Mouse (Mus musculus): ENCODE measurements around the gene Masp1. TPM values are rescaled to one million over a fixed set of nuclear protein-coding genes. Genes with fewer than 3 reads are reported as not detected.

Gene Masp1
- polyA plus RNA-seq, 1 experiment from 2014 or later, result 4.0 TPM

DNA sequence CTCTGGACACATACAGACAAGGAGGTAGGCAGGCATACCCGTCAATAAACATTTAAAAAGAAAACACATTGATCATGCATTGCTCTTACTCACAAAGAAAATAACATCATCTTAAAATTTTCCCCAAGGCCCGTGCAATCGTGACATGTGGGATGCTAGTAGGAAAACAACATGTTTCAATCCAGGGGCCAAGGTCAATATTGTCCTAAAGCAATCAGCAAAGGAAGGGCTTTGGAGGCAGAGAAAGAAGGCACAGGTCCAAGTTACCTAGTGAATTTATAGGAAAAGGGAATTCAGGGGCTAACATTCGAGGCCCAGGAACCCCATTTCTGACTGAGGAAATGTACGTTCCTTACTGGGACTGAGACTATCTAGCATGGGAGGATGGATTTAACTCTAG is 3.4 kb downstream of the Masp1 start:
- H3K9me3 ChIP-seq (ENCODE audit: control insufficient read depth, low read length), result no peaks in the 10 kb centered on the region
- H3K9ac ChIP-seq (ENCODE audit: low read length), result no peak overlapping the region
- no peak for ATAC-seq (ENCODE audit: low read depth)
- 78% methylated on average over 5 of the region's 5 CpGs for WGBS
- H3K36me3 ChIP-seq (ENCODE audit: control insufficient read depth, insufficient read depth, low read length), result no peaks in the 10 kb centered on the region
- no peaks in the 10 kb centered on the region for H3K27me3 ChIP-seq (ENCODE audit: control insufficient read depth, insufficient read depth, low read depth, low read length)
- peaks cover 42% of the 10 kb centered on the region for H3K4me1 ChIP-seq (replicated peaks; ENCODE audit: control insufficient read depth, insufficient read depth, low read length)
- H3K4me2 ChIP-seq (ENCODE audit: low read depth, low read length), result no peak overlapping the region
- no peak overlapping the region for H3K27ac ChIP-seq (ENCODE audit: low read length)
- no peak overlapping the region for H3K4me3 ChIP-seq (ENCODE audit: low read length)

DNA sequence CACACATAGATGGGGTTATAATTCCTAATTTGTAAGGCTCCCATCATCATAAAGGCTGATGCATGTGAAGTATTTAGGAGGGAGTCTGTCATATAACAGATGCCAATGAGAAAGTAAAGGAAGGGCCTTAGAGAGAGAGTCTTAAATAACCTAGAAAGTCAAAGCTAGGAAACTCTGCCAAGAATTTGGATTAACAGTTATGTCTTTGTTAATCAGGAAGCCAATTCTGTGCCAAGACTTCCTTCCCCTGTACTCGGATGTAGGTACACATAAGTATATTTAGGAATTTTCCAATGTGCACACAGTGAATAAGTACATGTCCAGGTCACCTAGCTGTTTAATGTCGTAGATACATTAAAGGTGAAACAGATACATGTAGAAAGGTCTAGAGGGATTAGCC is 4.0 kb downstream of the Masp1 start:
- H3K9ac ChIP-seq (ENCODE audit: low read length), result no peak overlapping the region
- no peak overlapping the region for H3K4me2 ChIP-seq (ENCODE audit: low read depth, low read length)
- H3K27ac ChIP-seq (ENCODE audit: low read length), result no peak overlapping the region
- H3K9me3 ChIP-seq (ENCODE audit: control insufficient read depth, low read length), result no peaks in the 10 kb centered on the region
- no peak overlapping the region for H3K4me3 ChIP-seq (ENCODE audit: low read length)
- no peak for ATAC-seq (ENCODE audit: low read depth)
- H3K4me1 ChIP-seq (replicated peaks; ENCODE audit: control insufficient read depth, insufficient read depth, low read length), result peaks cover 42% of the 10 kb centered on the region
- no peaks in the 10 kb centered on the region for H3K27me3 ChIP-seq (ENCODE audit: control insufficient read depth, insufficient read depth, low read depth, low read length)
- no peaks in the 10 kb centered on the region for H3K36me3 ChIP-seq (ENCODE audit: control insufficient read depth, insufficient read depth, low read length)
- WGBS, result 34% methylated on average over 2 of the region's 2 CpGs

DNA sequence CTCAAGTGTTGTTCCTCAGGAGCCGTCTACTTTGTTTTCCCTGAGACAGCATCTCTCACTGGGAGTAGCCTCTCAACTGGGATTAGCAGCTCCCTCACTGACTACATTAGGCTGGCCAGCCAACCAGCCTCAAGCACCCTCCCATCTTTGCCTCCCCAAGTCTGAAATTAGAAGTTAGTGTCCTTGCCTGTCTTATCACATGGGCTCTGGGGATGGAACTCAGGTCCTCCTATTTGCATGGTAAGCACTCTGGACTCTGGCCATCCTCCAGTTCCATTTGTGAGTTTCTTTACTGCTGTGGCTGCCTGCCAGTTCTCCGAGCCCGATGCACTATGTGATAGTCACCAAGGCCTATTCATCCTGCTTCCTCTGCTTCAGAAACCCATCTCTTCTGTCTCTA is 4.8 kb downstream of the Masp1 start:
- peak; percentile 55 for ATAC-seq (ENCODE audit: low read depth)
- Histone ChIP-seq H3K27ac (ENCODE audit: low read length) (no peak overlapping the region), H3K4me1 (replicated peaks; ENCODE audit: control insufficient read depth, insufficient read depth, low read length) (peaks cover 38% of the 10 kb centered on the region), H3K9me3 (ENCODE audit: control insufficient read depth, low read length) (no peaks in the 10 kb centered on the region), H3K9ac (ENCODE audit: low read length) (no peak overlapping the region), H3K4me3 (ENCODE audit: low read length) (no peak overlapping the region), H3K27me3 (ENCODE audit: control insufficient read depth, insufficient read depth, low read depth, low read length) (no peaks in the 10 kb centered on the region), H3K36me3 (ENCODE audit: control insufficient read depth, insufficient read depth, low read length) (no peaks in the 10 kb centered on the region), H3K4me2 (ENCODE audit: low read depth, low read length) (no peak overlapping the region)
- 36% methylated on average over 3 of the region's 3 CpGs for WGBS

DNA sequence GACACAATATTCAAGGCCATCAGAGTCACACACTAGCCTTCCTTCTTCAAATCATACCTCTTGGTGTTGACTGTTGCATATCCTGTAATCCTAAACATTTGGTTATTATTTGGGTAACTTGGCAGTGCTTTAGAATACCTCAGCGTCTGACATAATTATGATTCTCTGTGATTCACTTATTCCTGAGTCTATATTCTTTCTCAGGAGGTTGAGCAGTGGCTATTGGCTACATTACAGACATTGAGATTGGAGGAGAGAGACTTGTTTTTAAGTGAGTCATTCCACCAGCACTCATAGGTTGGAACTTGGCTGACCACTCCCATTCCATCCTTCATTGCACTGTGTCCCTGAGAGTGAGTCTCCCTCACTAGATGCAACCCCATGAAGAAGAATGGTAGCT is 7.2 kb downstream of the Masp1 start:
- Histone ChIP-seq H3K4me3 (ENCODE audit: low read length) (no peak overlapping the region), H3K4me1 (replicated peaks; ENCODE audit: control insufficient read depth, insufficient read depth, low read length) (peaks cover 17% of the 10 kb centered on the region), H3K27ac (ENCODE audit: low read length) (no peak overlapping the region), H3K4me2 (ENCODE audit: low read depth, low read length) (no peak overlapping the region), H3K27me3 (ENCODE audit: control insufficient read depth, insufficient read depth, low read depth, low read length) (no peaks in the 10 kb centered on the region), H3K9me3 (ENCODE audit: control insufficient read depth, low read length) (no peaks in the 10 kb centered on the region), H3K9ac (ENCODE audit: low read length) (no peak overlapping the region), H3K36me3 (ENCODE audit: control insufficient read depth, insufficient read depth, low read length) (no peaks in the 10 kb centered on the region)
- ATAC-seq (ENCODE audit: low read depth), result no peak
- 80% methylated on average over 1 of the region's 1 CpGs for WGBS

DNA sequence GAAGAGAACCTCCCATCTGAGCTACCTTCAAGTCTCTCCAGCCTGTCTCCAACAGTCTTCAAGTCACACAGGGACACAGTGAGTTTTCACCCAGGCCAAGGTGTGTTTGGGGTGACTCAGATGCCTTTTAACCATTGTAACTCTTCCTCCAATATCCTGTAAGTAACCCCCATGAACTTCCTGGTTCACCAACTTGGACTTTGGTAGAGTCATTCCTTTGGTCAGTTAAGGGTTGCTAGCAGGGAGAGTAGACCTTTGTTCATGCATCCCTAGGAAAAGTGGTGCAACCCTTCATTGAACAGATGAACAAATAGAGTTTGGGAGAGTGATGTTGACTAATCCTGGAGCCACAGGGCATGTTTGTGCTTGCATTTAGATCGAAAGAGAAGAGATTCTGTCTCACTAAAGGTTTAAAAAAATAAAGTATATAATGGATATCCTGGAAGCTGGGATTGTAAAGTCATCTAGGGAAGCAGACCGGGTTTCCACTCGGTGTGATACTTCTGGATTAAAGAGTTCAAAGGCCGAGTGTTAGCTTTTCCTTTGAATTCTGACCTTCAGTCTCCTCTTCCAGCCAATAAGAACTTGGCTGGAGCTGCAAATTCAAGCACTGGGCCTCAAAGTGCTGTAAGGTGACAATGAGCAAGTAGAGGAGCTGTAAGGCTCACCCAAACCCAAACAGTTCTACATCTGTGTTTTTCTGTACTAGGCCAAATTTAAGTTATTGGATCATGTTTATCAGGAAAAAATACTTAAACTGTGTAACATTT is 9.3 kb downstream of the Masp1 start:
- WGBS, result 62% methylated on average over 4 of the region's 4 CpGs
- Histone ChIP-seq H3K36me3 (ENCODE audit: control insufficient read depth, insufficient read depth, low read length) (no peaks in the 10 kb centered on the region), H3K9me3 (ENCODE audit: control insufficient read depth, low read length) (no peaks in the 10 kb centered on the region), H3K9ac (ENCODE audit: low read length) (no peak overlapping the region), H3K27ac (ENCODE audit: low read length) (no peak overlapping the region), H3K4me2 (ENCODE audit: low read depth, low read length) (no peak overlapping the region), H3K4me3 (ENCODE audit: low read length) (no peak overlapping the region), H3K4me1 (replicated peaks; ENCODE audit: control insufficient read depth, insufficient read depth, low read length) (peaks cover 7% of the 10 kb centered on the region), H3K27me3 (ENCODE audit: control insufficient read depth, insufficient read depth, low read depth, low read length) (no peaks in the 10 kb centered on the region)
- ATAC-seq (ENCODE audit: low read depth), result no peak

DNA sequence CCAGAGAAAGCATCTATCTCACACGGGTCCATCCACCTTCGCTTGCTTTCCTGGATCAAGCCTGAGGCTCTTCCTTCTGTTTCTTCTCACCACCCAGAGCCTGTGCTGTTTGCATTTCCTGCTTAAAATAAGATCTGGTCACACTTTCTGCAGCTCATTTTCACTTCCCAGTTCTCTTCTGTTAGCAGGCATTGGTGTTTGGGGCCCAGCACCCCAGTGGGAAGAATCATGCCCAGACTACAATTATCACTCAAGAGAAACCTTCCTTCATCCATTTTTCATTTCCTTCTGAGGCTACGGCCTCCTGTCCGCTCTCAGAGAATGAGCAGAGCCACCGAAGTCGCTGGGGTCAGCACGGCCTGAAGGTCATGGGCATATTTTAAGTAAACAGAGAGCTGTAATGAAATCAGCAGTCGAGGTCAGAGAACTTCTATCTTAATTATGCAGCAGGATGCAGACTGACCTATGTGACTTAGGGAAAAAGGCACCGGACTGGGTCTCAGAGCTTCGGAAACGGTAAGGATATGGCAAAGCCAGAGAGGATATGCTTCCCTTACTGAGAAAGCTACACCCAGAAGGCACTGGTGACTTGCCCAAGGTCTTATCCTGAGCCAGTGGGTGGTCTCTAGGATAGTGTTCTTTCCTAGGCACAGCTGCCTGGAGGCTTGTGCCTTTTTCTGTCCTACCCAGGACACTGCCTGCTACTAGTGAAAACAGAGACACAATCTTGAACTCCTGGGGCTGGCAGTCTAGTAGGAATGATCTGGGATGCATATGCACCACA is 14.5 kb downstream of the Masp1 start:
- 40% methylated on average over 11 of the region's 11 CpGs for WGBS
- H3K4me3 ChIP-seq (ENCODE audit: low read length), result no peak overlapping the region
- no peak overlapping the region for H3K9ac ChIP-seq (ENCODE audit: low read length)
- H3K36me3 ChIP-seq (ENCODE audit: control insufficient read depth, insufficient read depth, low read length), result no peaks in the 10 kb centered on the region
- ATAC-seq (ENCODE audit: low read depth), result no peak
- H3K9me3 ChIP-seq (ENCODE audit: control insufficient read depth, low read length), result no peaks in the 10 kb centered on the region
- no peak overlapping the region for H3K27ac ChIP-seq (ENCODE audit: low read length)
- no peaks in the 10 kb centered on the region for H3K4me1 ChIP-seq (replicated peaks; ENCODE audit: control insufficient read depth, insufficient read depth, low read length)
- H3K27me3 ChIP-seq (ENCODE audit: control insufficient read depth, insufficient read depth, low read depth, low read length), result no peaks in the 10 kb centered on the region
- H3K4me2 ChIP-seq (ENCODE audit: low read depth, low read length), result no peak overlapping the region

DNA sequence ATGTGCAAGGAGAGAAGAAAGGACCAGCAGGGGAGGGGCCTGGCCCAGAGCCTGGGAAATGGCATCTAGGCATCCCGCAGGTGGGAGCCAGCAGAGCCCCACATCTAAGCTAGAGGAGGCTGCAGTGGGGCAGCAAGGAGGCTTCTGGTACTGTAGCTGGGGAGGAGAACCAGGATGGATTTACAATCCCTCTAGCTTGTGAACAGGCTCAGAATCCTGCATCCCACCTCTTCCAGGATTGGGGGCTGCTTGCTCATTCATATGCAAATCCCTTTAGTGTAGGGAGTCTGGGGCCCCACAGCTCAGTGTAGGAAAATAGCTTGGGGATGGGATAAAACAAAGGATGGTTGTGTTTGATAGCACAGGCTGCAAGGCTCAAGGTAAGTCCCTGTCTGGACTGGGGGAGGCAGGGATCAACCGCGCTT is 16.3 kb downstream of the Masp1 start:
- Histone ChIP-seq H3K27me3 (ENCODE audit: control insufficient read depth, insufficient read depth, low read depth, low read length) (no peaks in the 10 kb centered on the region), H3K4me3 (ENCODE audit: low read length) (no peak overlapping the region), H3K27ac (ENCODE audit: low read length) (no peak overlapping the region), H3K4me2 (ENCODE audit: low read depth, low read length) (no peak overlapping the region), H3K36me3 (ENCODE audit: control insufficient read depth, insufficient read depth, low read length) (no peaks in the 10 kb centered on the region), H3K4me1 (replicated peaks; ENCODE audit: control insufficient read depth, insufficient read depth, low read length) (peaks cover 4% of the 10 kb centered on the region), H3K9me3 (ENCODE audit: control insufficient read depth, low read length) (no peaks in the 10 kb centered on the region), H3K9ac (ENCODE audit: low read length) (no peak overlapping the region)
- no peak for ATAC-seq (ENCODE audit: low read depth)
- 91% methylated on average over 3 of the region's 3 CpGs for WGBS

DNA sequence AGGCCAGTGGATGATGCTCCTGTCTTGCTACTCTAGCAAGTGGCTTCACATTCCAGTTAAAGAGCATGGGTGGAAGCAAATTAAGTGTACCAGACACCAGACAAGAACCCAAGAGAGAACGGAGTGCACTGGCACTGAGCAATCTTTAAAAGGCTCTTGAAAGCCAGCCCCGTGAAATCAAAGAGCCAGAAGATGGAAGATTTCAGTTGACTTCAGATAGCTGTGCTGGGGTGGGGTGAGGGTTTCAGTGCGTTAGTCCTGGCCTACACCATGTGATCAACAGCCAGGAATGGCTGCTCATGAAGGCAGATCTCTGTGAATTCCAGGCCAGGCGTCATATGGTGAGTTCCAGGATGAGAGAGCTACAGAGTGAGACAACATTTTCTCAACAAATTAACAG is 17.3 kb downstream of the Masp1 start:
- Histone ChIP-seq H3K9me3 (ENCODE audit: control insufficient read depth, low read length) (no peaks in the 10 kb centered on the region), H3K4me1 (replicated peaks; ENCODE audit: control insufficient read depth, insufficient read depth, low read length) (peaks cover 14% of the 10 kb centered on the region), H3K9ac (ENCODE audit: low read length) (no peak overlapping the region), H3K4me2 (ENCODE audit: low read depth, low read length) (no peak overlapping the region), H3K36me3 (ENCODE audit: control insufficient read depth, insufficient read depth, low read length) (no peaks in the 10 kb centered on the region), H3K27ac (ENCODE audit: low read length) (no peak overlapping the region), H3K4me3 (ENCODE audit: low read length) (no peak overlapping the region), H3K27me3 (ENCODE audit: control insufficient read depth, insufficient read depth, low read depth, low read length) (no peaks in the 10 kb centered on the region)
- 59% methylated on average over 4 of the region's 4 CpGs for WGBS
- no peak for ATAC-seq (ENCODE audit: low read depth)

DNA sequence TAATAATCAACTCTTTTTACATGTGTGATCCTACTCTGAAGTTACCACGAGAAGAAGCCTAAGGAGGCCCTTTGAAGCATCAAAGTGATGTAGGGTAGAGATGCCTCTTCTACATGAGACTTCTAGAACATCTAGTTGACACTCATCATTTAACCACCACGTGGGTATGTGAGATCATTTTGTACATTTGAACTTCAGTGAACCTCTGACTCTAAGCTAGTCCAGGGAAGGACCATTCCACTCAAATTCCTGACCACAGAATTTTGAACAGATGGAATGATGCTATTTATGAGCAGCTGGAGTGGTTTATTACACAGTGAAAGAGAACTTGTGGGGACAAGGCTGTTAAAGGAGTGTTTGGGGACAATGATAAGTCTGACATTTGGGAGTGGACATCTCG is 18.1 kb downstream of the Masp1 start:
- no peak overlapping the region for H3K9ac ChIP-seq (ENCODE audit: low read length)
- no peak overlapping the region for H3K4me2 ChIP-seq (ENCODE audit: low read depth, low read length)
- no peak overlapping the region for H3K4me3 ChIP-seq (ENCODE audit: low read length)
- no peaks in the 10 kb centered on the region for H3K36me3 ChIP-seq (ENCODE audit: control insufficient read depth, insufficient read depth, low read length)
- no peaks in the 10 kb centered on the region for H3K27me3 ChIP-seq (ENCODE audit: control insufficient read depth, insufficient read depth, low read depth, low read length)
- H3K4me1 ChIP-seq (replicated peaks; ENCODE audit: control insufficient read depth, insufficient read depth, low read length), result peaks cover 22% of the 10 kb centered on the region
- WGBS, result 64% methylated on average over 3 of the region's 3 CpGs
- no peaks in the 10 kb centered on the region for H3K9me3 ChIP-seq (ENCODE audit: control insufficient read depth, low read length)
- no peak overlapping the region for H3K27ac ChIP-seq (ENCODE audit: low read length)
- no peak for ATAC-seq (ENCODE audit: low read depth)
